Mouse (Mus musculus): ENCODE measurements around the gene Srarp. TPM values are rescaled to one million over a fixed set of nuclear protein-coding genes. Genes with fewer than 3 reads are reported as not detected.

Srarp gene
- polyA plus RNA-seq, 1 experiment from 2014 or later, result not detected

GRCm38 (mm10) chr4:141439083-141439803 lies 3.3 kb upstream of the Srarp start:
- Histone ChIP-seq H3K9ac (replicated peaks) (no peak overlapping the region), H3K4me2 (no peak overlapping the region), H3K4me3 (replicated peaks) (no peak overlapping the region), H3K4me1 (replicated peaks) (peaks cover 4% of the 10 kb centered on the region; the same call in 1 of the 2 replicates), H3K9me3 (no peaks in the 10 kb centered on the region), H3K27ac (no peak overlapping the region), H3K27me3 (no peaks in the 10 kb centered on the region), H3K36me3 (no peaks in the 10 kb centered on the region)
- ATAC-seq (ENCODE audit: insufficient number of reproducible peaks, insufficient read depth, low FRiP score, low TSS enrichment, low read depth), result no peak
- WGBS, result 84% methylated on average over 12 of the region's 12 CpGs

GRCm38 (mm10) chr4:141433191-141433590 lies 2.7 kb downstream of the Srarp start:
- Histone ChIP-seq H3K4me3 (replicated peaks) (no peak overlapping the region), H3K4me1 (replicated peaks) (no peaks in the 10 kb centered on the region), H3K9ac (replicated peaks) (no peak overlapping the region), H3K27ac (no peak overlapping the region), H3K9me3 (no peaks in the 10 kb centered on the region), H3K4me2 (no peak overlapping the region), H3K27me3 (no peaks in the 10 kb centered on the region), H3K36me3 (no peaks in the 10 kb centered on the region)
- ATAC-seq (ENCODE audit: insufficient number of reproducible peaks, insufficient read depth, low FRiP score, low TSS enrichment, low read depth), result no peak
- WGBS, result 81% methylated on average over 18 of the region's 18 CpGs

- no peaks in the 10 kb centered on the region; the same call in 1 of the 2 replicates for H3K27me3 ChIP-seq
- WGBS, result 68% methylated on average over 14 of the region's 14 CpGs
These were observed 3.2 kb downstream of the Srarp start for GRCm38 (mm10) chr4:141432666-141433065.

GRCm38 (mm10) chr4:141430997-141431396 lies 4.9 kb downstream of the Srarp start:
- peaks cover 14% of the 10 kb centered on the region for H3K27me3 ChIP-seq
- H3K36me3 ChIP-seq, result no peaks in the 10 kb centered on the region
- 42% methylated on average over 9 of the region's 9 CpGs for WGBS
- no peak overlapping the region for H3K4me2 ChIP-seq
- H3K4me1 ChIP-seq (replicated peaks), result peaks cover 4% of the 10 kb centered on the region; the same call in 1 of the 2 replicates
- no peaks in the 10 kb centered on the region for H3K9me3 ChIP-seq
- no peak overlapping the region for H3K27ac ChIP-seq
- no peak for ATAC-seq (ENCODE audit: insufficient number of reproducible peaks, insufficient read depth, low FRiP score, low TSS enrichment, low read depth)
- H3K4me3 ChIP-seq (replicated peaks), result no peak overlapping the region
- H3K9ac ChIP-seq (replicated peaks), result no peak overlapping the region

More at GRCm38 (mm10) chr4:141432666-141433065, 3.2 kb downstream of the Srarp start:
- H3K27ac ChIP-seq, result no peak overlapping the region
- no peaks in the 10 kb centered on the region for H3K4me1 ChIP-seq (replicated peaks)
- no peak for ATAC-seq (ENCODE audit: insufficient number of reproducible peaks, insufficient read depth, low FRiP score, low TSS enrichment, low read depth)
- no peak overlapping the region for H3K9ac ChIP-seq (replicated peaks)
- no peaks in the 10 kb centered on the region for H3K9me3 ChIP-seq
- H3K36me3 ChIP-seq, result no peaks in the 10 kb centered on the region
- H3K4me2 ChIP-seq, result no peak overlapping the region
- no peak overlapping the region for H3K4me3 ChIP-seq (replicated peaks)

GRCm38 (mm10) chr4:141429847-141430246 lies 6.1 kb downstream of the Srarp start:
- H3K9me3 ChIP-seq, result no peaks in the 10 kb centered on the region
- no peaks in the 10 kb centered on the region for H3K36me3 ChIP-seq
- H3K4me3 ChIP-seq (replicated peaks), result no peak overlapping the region
- peaks cover 14% of the 10 kb centered on the region for H3K4me1 ChIP-seq (replicated peaks)
- H3K4me2 ChIP-seq, result no peak overlapping the region
- no peak overlapping the region for H3K9ac ChIP-seq (replicated peaks)
- H3K27me3 ChIP-seq, result peaks cover 26% of the 10 kb centered on the region
- no peak for ATAC-seq (ENCODE audit: insufficient number of reproducible peaks, insufficient read depth, low FRiP score, low TSS enrichment, low read depth)
- WGBS, result 51% methylated on average over 9 of the region's 9 CpGs
- no peak overlapping the region for H3K27ac ChIP-seq

- H3K27me3 ChIP-seq, result peaks cover 30% of the 10 kb centered on the region
- H3K4me3 ChIP-seq (replicated peaks), result no peak overlapping the region
- no peak overlapping the region for H3K27ac ChIP-seq
- peaks cover 15% of the 10 kb centered on the region for H3K4me1 ChIP-seq (replicated peaks)
- no peak overlapping the region for H3K4me2 ChIP-seq
- no peaks in the 10 kb centered on the region for H3K9me3 ChIP-seq
- 79% methylated on average over 6 of the region's 6 CpGs for WGBS
- H3K36me3 ChIP-seq, result no peaks in the 10 kb centered on the region
- no peak for ATAC-seq (ENCODE audit: insufficient number of reproducible peaks, insufficient read depth, low FRiP score, low TSS enrichment, low read depth)
- H3K9ac ChIP-seq (replicated peaks), result no peak overlapping the region
These were observed 6.5 kb downstream of the Srarp start for GRCm38 (mm10) chr4:141429381-141429780.

- Histone ChIP-seq H3K9ac (replicated peaks) (no peak overlapping the region), H3K9me3 (no peaks in the 10 kb centered on the region), H3K4me3 (replicated peaks) (no peak overlapping the region), H3K4me1 (replicated peaks) (peaks cover 15% of the 10 kb centered on the region), H3K36me3 (no peaks in the 10 kb centered on the region), H3K27me3 (peaks cover 40% of the 10 kb centered on the region), H3K4me2 (no peak overlapping the region), H3K27ac (no peak overlapping the region)
- WGBS, result 87% methylated on average over 13 of the region's 13 CpGs
- ATAC-seq (ENCODE audit: insufficient number of reproducible peaks, insufficient read depth, low FRiP score, low TSS enrichment, low read depth), result no peak
These were observed 8.0 kb downstream of the Srarp start for GRCm38 (mm10) chr4:141427921-141428320.

- H3K27me3 ChIP-seq, result peaks cover 46% of the 10 kb centered on the region
- no peak for ATAC-seq (ENCODE audit: insufficient number of reproducible peaks, insufficient read depth, low FRiP score, low TSS enrichment, low read depth)
- H3K9ac ChIP-seq (replicated peaks), result no peak overlapping the region
- no peaks in the 10 kb centered on the region for H3K9me3 ChIP-seq
- H3K27ac ChIP-seq, result no peak overlapping the region
- peaks cover 15% of the 10 kb centered on the region for H3K4me1 ChIP-seq (replicated peaks)
- H3K4me3 ChIP-seq (replicated peaks), result no peak overlapping the region
- H3K36me3 ChIP-seq, result no peaks in the 10 kb centered on the region
- H3K4me2 ChIP-seq, result no peak overlapping the region
- 74% methylated on average over 10 of the region's 10 CpGs for WGBS
These were observed 8.8 kb downstream of the Srarp start for GRCm38 (mm10) chr4:141426796-141427745.

GRCm38 (mm10) chr4:141425484-141426479 lies 10.1 kb downstream of the Srarp start:
- Histone ChIP-seq H3K27me3 (peaks cover 59% of the 10 kb centered on the region), H3K9ac (replicated peaks) (peak overlapping the region; percentile 58), H3K27ac (no peak overlapping the region), H3K36me3 (no peaks in the 10 kb centered on the region), H3K9me3 (no peaks in the 10 kb centered on the region), H3K4me2 (peak overlapping the region; percentile 88), H3K4me3 (replicated peaks) (peak overlapping the region; percentile 42), H3K4me1 (replicated peaks) (peaks cover 15% of the 10 kb centered on the region)
- 4% methylated on average over 36 of the region's 36 CpGs for WGBS
- ATAC-seq (ENCODE audit: insufficient number of reproducible peaks, insufficient read depth, low FRiP score, low TSS enrichment, low read depth), result peak; percentile 89

- no peak overlapping the region for H3K4me2 ChIP-seq
- peaks cover 27% of the 10 kb centered on the region for H3K4me1 ChIP-seq (replicated peaks)
- H3K9me3 ChIP-seq, result no peaks in the 10 kb centered on the region
- peaks cover 60% of the 10 kb centered on the region for H3K27me3 ChIP-seq
- H3K36me3 ChIP-seq, result no peaks in the 10 kb centered on the region
- ATAC-seq (ENCODE audit: insufficient number of reproducible peaks, insufficient read depth, low FRiP score, low TSS enrichment, low read depth), result no peak
- H3K9ac ChIP-seq (replicated peaks), result no peak overlapping the region
- 86% methylated on average over 13 of the region's 13 CpGs for WGBS
- no peak overlapping the region for H3K27ac ChIP-seq
- no peak overlapping the region for H3K4me3 ChIP-seq (replicated peaks)
These were observed 12.0 kb downstream of the Srarp start for GRCm38 (mm10) chr4:141423691-141424431.
